Comparison of ENCODE assay signal across 8 mouse cellular contexts in genomic region chr15:82920895-82921515, GRCm38 (mm10).
DNase-seq lines count a peak whose midpoint lies in the region; ATAC-seq and TF ChIP-seq lines count a peak whose summit lies in the region.

No protein-coding gene starts in this region.

- peak; percentile 42 for DNase-seq in CD4-positive, CD25-positive, alpha-beta regulatory T cell, adult 2 months (ENCODE audit: low read depth, low spot score)
- DNase-seq in heart, postnatal 0 days (ENCODE audit: low spot score) = peak; percentile 71
- DNase-seq in kidney, postnatal 14 days = peak; percentile 87
- DNase-seq in stomach, postnatal 0 days (ENCODE audit: low spot score) = peak; percentile 81
- no peak for DNase-seq in thymus, adult 18-20 months

- no peak for TF ChIP-seq EP300 in heart, postnatal 0 days (IDR thresholded peaks at IDR 0.05; ENCODE audit: low read depth)
- no peak for TF ChIP-seq EP300 in stomach, postnatal 0 days (optimal IDR thresholded peaks at IDR 0.05)

- no peak overlapping the region for H3K9ac ChIP-seq in embryonic facial prominence, embryonic 15.5 days
- H3K9ac ChIP-seq in heart, postnatal 0 days (replicated peaks; ENCODE audit: low read depth, low read length) = no peak overlapping the region
- no peak overlapping the region for H3K9ac ChIP-seq in stomach, postnatal 0 days (ENCODE audit: low read length)

- H3K27ac ChIP-seq in embryonic facial prominence, embryonic 15.5 days (replicated peaks) = no peak overlapping the region
- no peak overlapping the region for H3K27ac ChIP-seq in heart, postnatal 0 days (ENCODE audit: low read depth)
- H3K27ac ChIP-seq in stomach, postnatal 0 days (replicated peaks) = no peak overlapping the region

- H3K4me1 ChIP-seq in embryonic facial prominence, embryonic 15.5 days = peaks cover 84% of the 10 kb centered on the region
- peaks cover 26% of the 10 kb centered on the region for H3K4me1 ChIP-seq in heart, postnatal 0 days (ENCODE audit: control insufficient read depth, insufficient read depth)
- H3K4me1 ChIP-seq in megakaryocyte, embryonic 14.5 days = peaks cover 34% of the 10 kb centered on the region
- peaks cover 10% of the 10 kb centered on the region; the same call in 1 of the 2 replicates for H3K4me1 ChIP-seq in stomach, postnatal 0 days (replicated peaks; ENCODE audit: control insufficient read depth, insufficient read depth)

- ATAC-seq in CD4-positive, CD25-positive, alpha-beta regulatory T cell, adult 4 months = no peak
- no peak; the same call in 1 of the 2 replicates for ATAC-seq in embryonic facial prominence, embryonic 15.5 days (ENCODE audit: insufficient number of reproducible peaks, low FRiP score, low TSS enrichment, low read depth)
- ATAC-seq in heart, postnatal 0 days (ENCODE audit: insufficient read depth, low read depth) = peak; percentile 67
- ATAC-seq in stomach, postnatal 0 days (ENCODE audit: low FRiP score, low TSS enrichment) = peak; percentile 47; the same call in 1 of the 2 replicates

- no peak overlapping the region for H3K4me3 ChIP-seq in embryonic facial prominence, embryonic 15.5 days (replicated peaks)
- H3K4me3 ChIP-seq in heart, postnatal 0 days (ENCODE audit: low read depth, low read length) = peak overlapping the region; percentile 22
- H3K4me3 ChIP-seq in megakaryocyte, embryonic 14.5 days (replicated peaks) = peak overlapping the region; percentile 83
- no peak overlapping the region for H3K4me3 ChIP-seq in stomach, postnatal 0 days (ENCODE audit: low read depth, low read length)

- peaks cover 14% of the 10 kb centered on the region; the same call in 1 of the 2 replicates for H3K27me3 ChIP-seq in embryonic facial prominence, embryonic 15.5 days
- H3K27me3 ChIP-seq in heart, postnatal 0 days (ENCODE audit: control insufficient read depth, insufficient read depth, low read length) = peaks cover 25% of the 10 kb centered on the region; the same call in 1 of the 2 replicates
- peaks cover 95% of the 10 kb centered on the region for H3K27me3 ChIP-seq in megakaryocyte, embryonic 14.5 days (replicated peaks)
- H3K27me3 ChIP-seq in stomach, postnatal 0 days (ENCODE audit: control insufficient read depth, insufficient read depth, low read length) = no peaks in the 10 kb centered on the region; the same call in 1 of the 2 replicates

- no peaks in the 10 kb centered on the region for H3K9me3 ChIP-seq in embryonic facial prominence, embryonic 15.5 days (replicated peaks)
- H3K9me3 ChIP-seq in heart, postnatal 0 days (replicated peaks; ENCODE audit: control insufficient read depth, low read length) = no peaks in the 10 kb centered on the region
- H3K9me3 ChIP-seq in megakaryocyte, embryonic 14.5 days = no peaks in the 10 kb centered on the region
- H3K9me3 ChIP-seq in stomach, postnatal 0 days (ENCODE audit: control insufficient read depth, low read length) = no peaks in the 10 kb centered on the region

- peak overlapping the region; percentile 24; the same call in 1 of the 2 replicates for H3K4me2 ChIP-seq in embryonic facial prominence, embryonic 15.5 days (replicated peaks)
- H3K4me2 ChIP-seq in heart, postnatal 0 days (ENCODE audit: low read depth, low read length) = peak overlapping the region; percentile 53
- peak overlapping the region; percentile 27 for H3K4me2 ChIP-seq in stomach, postnatal 0 days (replicated peaks; ENCODE audit: low read depth)

- no peaks in the 10 kb centered on the region for H3K36me3 ChIP-seq in embryonic facial prominence, embryonic 15.5 days
- H3K36me3 ChIP-seq in heart, postnatal 0 days (replicated peaks; ENCODE audit: control insufficient read depth, insufficient read depth, low read length) = no peaks in the 10 kb centered on the region
- no peaks in the 10 kb centered on the region for H3K36me3 ChIP-seq in megakaryocyte, embryonic 14.5 days (replicated peaks; ENCODE audit: low read length)
- H3K36me3 ChIP-seq in stomach, postnatal 0 days (ENCODE audit: control insufficient read depth, insufficient read depth, low read length) = no peaks in the 10 kb centered on the region

- 8% methylated on average over 13 of the region's 13 CpGs for WGBS in embryonic facial prominence, embryonic 15.5 days
- WGBS in heart, postnatal 0 days = 5% methylated on average over 13 of the region's 13 CpGs
- 9% methylated on average over 13 of the region's 13 CpGs for WGBS in stomach, postnatal 0 days

- TF ChIP-seq CTCF in heart, postnatal 0 days (IDR thresholded peaks at IDR 0.05; ENCODE audit: low read depth) = no peak
- TF ChIP-seq CTCF in stomach, postnatal 0 days (IDR thresholded peaks at IDR 0.05; ENCODE audit: low read depth) = no peak

Comparison
In these comparisons a context has a peak if more than half of its experiments do, and no peak if none do; other contexts are left out.
1. DNase-seq: peak in CD4-positive, CD25-positive, alpha-beta regulatory T cell, adult 2 months (single experiment), heart, postnatal 0 days (single experiment), kidney, postnatal 14 days (single experiment) and stomach, postnatal 0 days (single experiment); none in thymus, adult 18-20 months (0 of 2).
2. ATAC-seq: peak in heart, postnatal 0 days (single experiment) and stomach, postnatal 0 days (single experiment); none in CD4-positive, CD25-positive, alpha-beta regulatory T cell, adult 4 months (single experiment) and embryonic facial prominence, embryonic 15.5 days (single experiment).
3. H3K4me3 ChIP-seq: peak in heart, postnatal 0 days (single experiment) and megakaryocyte, embryonic 14.5 days (single experiment); none in embryonic facial prominence, embryonic 15.5 days (single experiment) and stomach, postnatal 0 days (single experiment).
4. Peak in every context shown above with its lines, with median percentiles within 50 percentile points of each other: H3K4me2 ChIP-seq.